Mouse (Mus musculus): ENCODE data around the gene Bcas3. TPM values are rescaled to one million over a fixed set of nuclear protein-coding genes. Genes with fewer than 3 reads are reported as not detected.

Bcas3 gene
- polyA plus RNA-seq, 1 experiment, result 12.8 TPM

DNA sequence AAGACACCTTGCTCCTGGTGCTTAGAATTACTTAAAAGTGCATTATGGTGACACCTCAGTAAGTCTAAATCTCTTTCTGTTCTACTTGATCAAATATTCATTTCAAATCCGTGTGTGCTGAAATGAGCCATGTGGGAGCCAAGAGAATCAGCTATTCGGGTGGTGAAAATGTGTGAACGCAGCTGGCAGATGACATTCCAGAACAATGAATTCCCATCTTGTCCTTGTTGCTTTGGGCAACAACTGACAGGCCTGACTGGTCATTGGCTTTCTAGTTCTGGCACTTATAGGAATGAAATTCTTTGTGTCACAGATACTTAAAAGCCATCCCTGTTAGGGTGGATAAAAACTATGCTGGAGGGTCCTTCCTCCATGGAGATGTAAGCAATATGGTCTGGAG is 240.7 kb downstream of the Bcas3 start:
- 89% methylated on average over 3 of the region's 3 CpGs for WGBS

GRCm38 (mm10) chr11:85599251-85599650 is 246.3 kb downstream of the Bcas3 start:
- DNase-seq (ENCODE audit: low read depth, low spot score), result no peak

More for the DNA sequence above, 240.7 kb downstream of the Bcas3 start:
- DNase-seq (ENCODE audit: low read depth, low spot score), result no peak

DNA sequence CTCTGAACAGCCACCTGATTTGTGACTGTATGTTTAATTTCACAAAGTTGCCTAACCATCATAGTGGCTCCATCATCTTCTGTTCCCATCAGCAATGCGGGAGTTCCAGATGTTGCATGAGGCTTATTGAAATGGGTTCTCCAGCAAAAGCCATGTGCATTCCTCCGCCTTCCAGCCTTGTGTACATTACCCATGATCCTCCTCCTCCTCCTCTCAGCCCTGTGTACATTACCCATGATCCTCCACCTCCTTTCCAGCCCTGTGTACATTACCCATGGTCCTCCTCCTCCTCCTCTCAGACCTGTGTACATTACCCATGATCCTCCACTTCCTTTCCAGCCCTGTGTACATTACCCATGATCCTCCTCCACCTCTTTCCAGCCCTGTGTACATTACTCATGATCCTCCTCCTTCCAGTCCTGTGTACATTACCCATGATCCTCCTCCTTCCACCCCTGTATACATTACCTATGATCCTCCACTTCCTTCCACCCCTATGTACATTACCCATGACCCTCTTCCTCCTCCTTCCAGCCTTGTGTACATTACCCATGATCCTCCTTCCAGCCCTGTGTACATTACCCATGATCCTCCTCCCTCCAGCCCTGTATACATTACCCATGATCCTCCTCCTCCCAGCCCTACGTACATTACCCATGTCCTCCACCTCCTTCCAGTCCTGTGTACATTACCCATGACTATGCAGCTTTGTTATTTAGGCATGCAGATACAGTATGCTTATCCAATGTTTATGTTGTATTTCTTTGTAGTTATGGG is 250.8 kb downstream of the Bcas3 start:
- 94% methylated on average over 3 of the region's 3 CpGs for WGBS
- no peak for DNase-seq (ENCODE audit: low read depth, low spot score)

DNA sequence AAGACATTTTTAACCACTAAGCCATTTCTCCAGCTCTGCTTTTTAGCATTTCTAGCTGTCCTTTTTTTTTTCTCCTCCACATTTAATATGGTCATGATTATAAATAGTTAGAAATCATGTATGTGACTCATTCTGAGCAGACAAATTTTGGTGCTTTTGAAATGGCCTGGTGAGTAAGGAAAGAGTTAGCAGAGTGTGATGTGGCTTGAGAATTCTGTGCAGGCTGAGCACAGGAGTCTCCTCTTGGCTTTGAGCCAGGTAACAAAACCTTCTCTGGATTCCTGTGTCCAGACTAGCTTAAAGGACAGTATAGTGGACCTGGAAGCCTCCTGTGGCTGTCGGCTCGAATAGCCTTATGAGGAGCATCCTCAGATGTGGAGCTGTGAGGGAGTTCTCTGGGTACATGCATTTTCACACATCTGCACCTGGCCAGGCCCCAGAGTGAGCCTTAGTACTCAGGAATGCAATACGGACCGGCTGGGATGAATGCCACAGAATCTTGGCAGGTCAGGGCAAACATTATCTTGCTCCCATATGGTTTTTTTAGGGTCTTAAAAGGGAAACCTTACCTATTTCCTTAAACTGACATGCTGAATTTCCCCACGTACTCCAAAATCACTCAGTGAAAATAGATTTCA is 256.5 kb downstream of the Bcas3 start:
- no peak for DNase-seq (ENCODE audit: low read depth, low spot score)
- 63% methylated on average over 5 of the region's 5 CpGs for WGBS

DNA sequence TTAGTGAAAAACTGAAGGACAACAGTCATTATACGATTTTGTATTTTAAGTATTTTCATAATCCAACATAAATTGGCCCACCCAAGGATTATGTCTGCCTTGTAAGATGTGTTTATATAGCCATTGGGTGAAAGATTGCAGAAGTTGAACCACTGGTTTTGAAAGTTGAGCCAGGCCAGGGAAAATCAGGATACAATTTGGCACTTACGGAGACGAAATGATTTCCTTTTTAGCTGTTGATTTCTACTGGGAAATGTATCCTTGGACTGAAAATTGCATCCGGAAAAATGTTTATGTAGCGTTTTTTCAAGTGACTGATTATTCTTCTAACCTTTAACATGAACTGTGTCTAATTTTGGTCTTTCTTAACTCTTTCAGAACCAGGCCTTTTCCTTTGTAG is 260.1 kb downstream of the Bcas3 start:
- WGBS, result 67% methylated on average over 5 of the region's 5 CpGs
- DNase-seq (ENCODE audit: low read depth, low spot score), result no peak

GRCm38 (mm10) chr11:85613586-85613985 is 260.6 kb downstream of the Bcas3 start:
- 82% methylated on average over 3 of the region's 3 CpGs for WGBS
- no peak for DNase-seq (ENCODE audit: low read depth, low spot score)

- DNase-seq (ENCODE audit: low read depth, low spot score), result no peak
These were observed 261.5 kb downstream of the Bcas3 start for GRCm38 (mm10) chr11:85614431-85614830.

GRCm38 (mm10) chr11:85615421-85615820 is 262.5 kb downstream of the Bcas3 start:
- no peak for DNase-seq (ENCODE audit: low read depth, low spot score)
- 63% methylated on average over 7 of the region's 7 CpGs for WGBS

More at GRCm38 (mm10) chr11:85614431-85614830, 261.5 kb downstream of the Bcas3 start:
- WGBS, result 78% methylated on average over 7 of the region's 7 CpGs

GRCm38 (mm10) chr11:85621486-85621885 is 268.5 kb downstream of the Bcas3 start:
- DNase-seq (ENCODE audit: low read depth, low spot score), result no peak
- WGBS, result 49% methylated on average over 2 of the region's 2 CpGs

GRCm38 (mm10) chr11:85621994-85622393 is 269.0 kb downstream of the Bcas3 start:
- no peak for DNase-seq (ENCODE audit: low read depth, low spot score)
- 85% methylated on average over 8 of the region's 8 CpGs for WGBS

DNA sequence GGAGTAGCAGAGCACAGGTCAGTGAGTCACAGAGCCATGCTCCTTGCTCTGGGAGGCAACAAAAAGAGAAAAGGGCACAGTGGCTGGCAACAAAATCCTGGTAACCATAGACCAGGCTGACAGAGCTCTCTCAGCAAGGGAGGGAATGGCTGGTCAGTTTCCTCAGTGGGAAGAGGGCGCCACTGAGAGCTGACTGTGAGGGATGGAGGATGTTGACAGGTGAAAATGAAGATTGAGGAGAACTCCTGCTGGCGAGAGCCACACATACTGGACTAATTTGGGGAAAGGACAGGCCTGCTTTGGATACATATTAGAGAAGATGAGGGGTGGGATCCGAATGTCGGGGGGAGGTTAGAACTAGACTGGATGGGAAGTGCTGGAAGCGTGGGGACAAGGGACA is 272.2 kb downstream of the Bcas3 start:
- DNase-seq (ENCODE audit: low read depth, low spot score), result no peak
- WGBS, result 87% methylated on average over 5 of the region's 5 CpGs

- DNase-seq (ENCODE audit: low read depth, low spot score), result no peak
- WGBS, result 95% methylated on average over 2 of the region's 2 CpGs
These were observed 273.9 kb downstream of the Bcas3 start for GRCm38 (mm10) chr11:85626846-85627245.

DNA sequence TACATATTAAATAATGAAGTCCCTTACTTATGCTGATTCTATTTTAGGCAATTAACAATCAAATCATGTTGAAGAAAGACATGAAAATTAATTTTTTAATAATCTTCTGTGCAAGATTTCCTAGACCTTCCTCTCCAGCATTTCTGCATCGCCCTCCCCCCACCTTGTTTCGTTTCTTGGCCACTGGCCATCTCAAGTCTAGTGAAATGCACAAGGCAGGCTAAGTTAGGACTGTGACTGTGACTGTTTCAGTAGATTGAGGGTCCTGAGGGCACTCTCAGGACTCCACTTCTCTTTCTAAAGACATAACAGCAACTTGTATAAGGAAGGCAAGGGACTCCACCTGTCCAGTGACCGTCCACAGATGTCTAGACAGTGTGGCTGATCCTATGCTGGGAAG is 274.4 kb downstream of the Bcas3 start:
- no peak for DNase-seq (ENCODE audit: low read depth, low spot score)
- WGBS, result 82% methylated on average over 3 of the region's 3 CpGs

- WGBS, result 75% methylated on average over 13 of the region's 13 CpGs
- no peak for DNase-seq (ENCODE audit: low read depth, low spot score)
These were observed 275.5 kb downstream of the Bcas3 start for GRCm38 (mm10) chr11:85628303-85629063.

GRCm38 (mm10) chr11:85632568-85632981 is 279.6 kb downstream of the Bcas3 start:
- WGBS, result 46% methylated on average over 2 of the region's 2 CpGs
- no peak for DNase-seq (ENCODE audit: low read depth, low spot score)

DNA sequence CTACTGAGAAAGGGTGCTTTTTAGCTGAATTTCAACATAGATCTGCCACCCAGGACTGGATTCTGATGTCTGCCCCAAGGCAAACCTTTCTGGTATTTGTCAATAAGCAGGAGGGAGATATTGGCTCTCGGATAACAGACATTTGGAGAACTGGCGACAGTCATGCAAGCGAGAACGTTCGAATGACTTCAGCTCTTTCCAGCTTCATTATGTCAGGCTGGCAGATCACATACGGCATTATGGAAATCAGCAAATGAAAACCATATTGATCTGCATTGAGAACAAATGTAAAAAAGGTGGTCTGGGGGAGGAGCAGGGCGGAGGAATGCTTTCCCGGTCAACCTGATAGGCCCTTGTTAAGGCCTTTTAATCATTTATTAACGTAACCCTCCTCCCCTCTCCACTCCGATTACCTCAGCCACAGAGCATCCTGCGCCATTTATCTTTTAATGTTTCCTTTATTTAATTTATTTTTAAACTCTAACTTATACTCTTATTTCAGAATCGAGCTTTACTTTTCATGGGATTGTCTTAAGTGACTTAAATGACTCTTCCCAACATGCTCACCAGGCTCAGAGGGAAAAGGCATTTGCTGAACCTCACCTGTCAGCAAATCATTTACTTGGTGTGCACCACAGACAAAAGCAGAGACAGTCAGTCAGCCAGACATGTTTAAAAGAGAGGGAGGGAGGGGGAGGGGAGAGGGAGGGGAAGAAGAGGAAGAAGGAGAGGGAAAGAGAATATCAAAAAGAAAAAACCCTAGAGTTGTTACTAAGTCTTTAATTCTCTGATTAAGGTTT is 285.9 kb downstream of the Bcas3 start:
- WGBS, result 81% methylated on average over 12 of the region's 12 CpGs
- no peak for DNase-seq (ENCODE audit: low read depth, low spot score)

DNA sequence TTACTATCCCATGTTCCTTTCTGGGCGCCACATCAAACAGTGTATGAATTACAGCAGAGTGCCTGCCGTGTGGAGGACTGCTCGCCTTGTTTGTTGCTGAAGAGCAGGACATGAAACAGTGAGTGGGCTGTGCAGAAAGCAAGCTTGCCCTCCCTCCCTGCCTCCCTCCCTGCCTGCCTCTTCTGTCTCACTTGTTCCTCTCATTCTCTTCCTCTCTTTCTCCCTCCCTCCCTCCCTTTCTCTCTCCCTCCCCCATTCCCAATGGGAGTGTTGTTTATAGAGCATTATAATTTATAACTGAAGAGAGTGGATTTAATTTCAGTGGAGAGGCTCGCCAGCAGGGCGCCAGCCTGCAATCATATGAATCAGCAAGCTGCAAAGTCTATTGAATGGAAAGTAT is 287.7 kb downstream of the Bcas3 start:
- DNase-seq (ENCODE audit: low read depth, low spot score), result no peak
- WGBS, result 30% methylated on average over 5 of the region's 5 CpGs

GRCm38 (mm10) chr11:85641486-85641885 is 288.5 kb downstream of the Bcas3 start:
- DNase-seq (ENCODE audit: low read depth, low spot score), result no peak
- 92% methylated on average over 4 of the region's 4 CpGs for WGBS

- DNase-seq (ENCODE audit: low read depth, low spot score), result no peak
- 89% methylated on average over 6 of the region's 6 CpGs for WGBS
These were observed 289.6 kb downstream of the Bcas3 start for GRCm38 (mm10) chr11:85642591-85642990.

GRCm38 (mm10) chr11:85643025-85643424 is 290.1 kb downstream of the Bcas3 start:
- no peak for DNase-seq (ENCODE audit: low read depth, low spot score)

More at GRCm38 (mm10) chr11:85643025-85643424, 290.1 kb downstream of the Bcas3 start:
- WGBS, result 95% methylated on average over 4 of the region's 4 CpGs

Measured in large intestine, adult 2 months (tissue).